Mouse (Mus musculus) stomach, embryonic 16.5 days (tissue): ENCODE results near the gene Speer4c. TPM values are rescaled to one million over a fixed set of nuclear protein-coding genes. Genes with fewer than 3 reads are reported as not detected.
"Not testable (repeated sequence)": the region's sequence is repeated elsewhere in the genome, so short reads cannot be mapped to it uniquely, and the experiment has no call there.

Source experiments
- ATAC-seq: fragments of 200-750 bp; cut with Nextera tagmentation; 2 replicates; pipeline ENCODE4 v1.8.0; 2017; ENCODE audit warnings: moderate number of reproducible peaks, moderate TSS enrichment; ENCODE audit not compliant: insufficient read depth, low FRiP score
- H3K27ac ChIP-seq: fragments of 300-500 bp; sonication (generic); 2 replicates; pipeline ENCODE4 v1.5.1; 2014; ENCODE audit warnings: low read length
- H3K27me3 ChIP-seq: fragments of 300-500 bp; sonication (generic); 2 replicates; pipeline ENCODE4 v1.6.1; 2014; ENCODE audit warnings: low read length, control low read depth, mixed read lengths; ENCODE audit not compliant: control insufficient read depth, insufficient read depth
- H3K36me3 ChIP-seq: fragments of 300-500 bp; sonication (generic); 2 replicates; pipeline ENCODE4 v1.6.1; 2014; ENCODE audit warnings: low read length; ENCODE audit not compliant: control insufficient read depth, insufficient read depth
- H3K4me1 ChIP-seq: fragments of 300-500 bp; sonication (generic); 2 replicates; pipeline ENCODE4 v1.6.1; 2014; ENCODE audit warnings: low read length, control low read depth, mixed read lengths; ENCODE audit not compliant: control insufficient read depth, insufficient read depth
- H3K4me2 ChIP-seq: fragments of 300-500 bp; sonication (generic); 2 replicates; pipeline ENCODE4 v1.6.1; 2014; ENCODE audit warnings: low read depth, low read length, mixed read lengths
- H3K4me3 ChIP-seq: fragments of 300-500 bp; sonication (generic); replicated peaks from 2 replicates; pipeline ENCODE4 v1.5.1; 2014; ENCODE audit warnings: mild to moderate bottlenecking, low read length
- H3K9ac ChIP-seq: fragments of 300-500 bp; sonication (generic); 2 replicates; pipeline ENCODE4 v1.6.1; 2014; ENCODE audit warnings: low read length
- H3K9me3 ChIP-seq: fragments of 300-500 bp; sonication (generic); replicated peaks from 2 replicates; pipeline ENCODE4 v1.6.1; 2016; ENCODE audit warnings: low read length, control low read depth; ENCODE audit not compliant: control insufficient read depth
- WGBS: fragments of 180-500 bp; shearing (Covaris S2); extraction: QIAGEN DNeasy Blood & Tissue Kit; methylation state at CpG from one replicate; pipeline ENCODE4 v1.1.7; 2014; 5-methylcytosine and 5-hydroxymethylcytosine counted together
- polyA plus RNA-seq: library from polyadenylated mRNA; unstranded; fragments of >200 nt; fragmentation: Nextera tagmentation; extraction: Ambion mirVana; gene quantifications from 2 replicates; pipeline ENCODE4 v1.2.1, GENCODE M21; 2015

The Speer4c gene
- polyA plus RNA-seq, 1 experiment from 2014 or later, result not detected

DNA sequence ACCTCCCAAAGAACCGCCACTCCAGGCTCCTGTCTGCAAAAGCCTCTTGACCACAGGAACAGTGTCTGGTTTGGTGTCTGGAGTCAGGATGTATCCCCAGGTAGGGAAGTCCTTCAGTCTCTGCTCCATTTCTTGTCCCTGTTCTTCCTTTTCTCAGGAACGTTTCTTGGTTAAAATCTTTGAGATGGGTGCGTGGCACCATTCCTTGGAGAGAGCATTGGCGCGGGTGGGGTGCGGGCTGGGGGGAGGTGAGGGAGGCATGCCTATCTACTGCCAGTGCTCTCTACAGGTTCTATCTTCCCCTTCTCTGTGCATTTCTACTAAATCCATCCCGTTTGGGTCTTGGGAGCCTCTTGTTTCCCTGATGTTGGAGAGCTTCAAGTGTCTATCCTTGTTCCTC, 50.2 kb downstream of the Speer4c start:
- WGBS, result 63% methylated on average over 6 of the region's 7 CpGs
- H3K27me3 ChIP-seq, H3K36me3 ChIP-seq, H3K9me3 ChIP-seq, H3K27ac ChIP-seq, H3K4me3 ChIP-seq, ATAC-seq, H3K9ac ChIP-seq, H3K4me1 ChIP-seq, H3K4me2 ChIP-seq: not testable (repeated sequence)

Other genes with a start within 250 kb of the Speer4c start
- gene Gm21149, start 237.7 kb downstream of the Speer4c start, polyA plus RNA-seq, result not detected in 2 replicates
- not detected in 2 replicates for gene Gm21190, start 185.0 kb downstream of the Speer4c start, polyA plus RNA-seq
- gene Gm21083, start 136.9 kb downstream of the Speer4c start, polyA plus RNA-seq, result not detected in 2 replicates
- gene Speer4d, start 95.2 kb downstream of the Speer4c start, polyA plus RNA-seq, result not detected in 2 replicates
- gene 4930572O03Rik, start 57.2 kb downstream of the Speer4c start, polyA plus RNA-seq, result not detected in 2 replicates
- 12.1 and 13.1 TPM in 2 replicates for gene Cacna2d1, start 220.4 kb upstream of the Speer4c start, polyA plus RNA-seq